Mouse (Mus musculus): ENCODE data around the gene Syncrip.
"Not testable (repeated sequence)": the region's sequence is repeated elsewhere in the genome, so short reads cannot be mapped to it uniquely, and the experiment has no call there.

Gene Syncrip

GRCm38 (mm10) chr9:88482829-88483396 lies 539 bp upstream of the Syncrip start:
- DNase-seq (ENCODE audit: low read depth, low spot score) = peak; percentile 82

- DNase-seq (ENCODE audit: low read depth, low spot score) = peak; percentile 57
Measured at GRCm38 (mm10) chr9:88481791-88482160, 598 bp downstream of the Syncrip start.

- DNase-seq (ENCODE audit: low read depth, low spot score) = peak; percentile 55
Measured at GRCm38 (mm10) chr9:88481061-88481790, 1.1 kb downstream of the Syncrip start.

GRCm38 (mm10) chr9:88480120-88480519 lies 2.3 kb downstream of the Syncrip start:
- DNase-seq (ENCODE audit: low read depth, low spot score) = no peak

- no peak for DNase-seq (ENCODE audit: low read depth, low spot score)
Measured at GRCm38 (mm10) chr9:88476138-88476537, 6.2 kb downstream of the Syncrip start.

- not testable (repeated sequence) for DNase-seq (ENCODE audit: low read depth, low spot score)
Measured at GRCm38 (mm10) chr9:88461017-88461416, 21.4 kb downstream of the Syncrip start.

GRCm38 (mm10) chr9:88439991-88440390 lies 42.4 kb downstream of the Syncrip start:
- DNase-seq (ENCODE audit: low read depth, low spot score) = peak; percentile 47

- no peak for DNase-seq (ENCODE audit: low read depth, low spot score)
Measured at GRCm38 (mm10) chr9:88439238-88439600, 43.2 kb downstream of the Syncrip start.

GRCm38 (mm10) chr9:88438555-88439237 lies 43.7 kb downstream of the Syncrip start, which contains the start of gene Snx14:
TSS of gene Snx14 (minus strand) at chr9:88438958.
- peak; percentile 96 for DNase-seq (ENCODE audit: low read depth, low spot score)

- peak; percentile 79 for DNase-seq (ENCODE audit: low read depth, low spot score)
Measured at GRCm38 (mm10) chr9:88438237-88438554, 44.2 kb downstream of the Syncrip start.

- peak; percentile 65 for DNase-seq (ENCODE audit: low read depth, low spot score)
Measured at GRCm38 (mm10) chr9:88437342-88438236, 44.8 kb downstream of the Syncrip start.

GRCm38 (mm10) chr9:88424356-88424755 lies 58.0 kb downstream of the Syncrip start:
- peak; percentile 33 for DNase-seq (ENCODE audit: low read depth, low spot score)

- no peak for DNase-seq (ENCODE audit: low read depth, low spot score)
Measured at GRCm38 (mm10) chr9:88422428-88422827, 59.9 kb downstream of the Syncrip start.

GRCm38 (mm10) chr9:88416752-88417151 lies 65.6 kb downstream of the Syncrip start:
- DNase-seq (ENCODE audit: low read depth, low spot score) = no peak

GRCm38 (mm10) chr9:88409978-88410377 lies 72.4 kb downstream of the Syncrip start:
- DNase-seq (ENCODE audit: low read depth, low spot score) = no peak

GRCm38 (mm10) chr9:88404515-88404914 lies 77.9 kb downstream of the Syncrip start:
- no peak for DNase-seq (ENCODE audit: low read depth, low spot score)

- peak; percentile 92 for DNase-seq (ENCODE audit: low read depth, low spot score)
Measured at GRCm38 (mm10) chr9:88404088-88404487, 78.3 kb downstream of the Syncrip start.

- DNase-seq (ENCODE audit: low read depth, low spot score) = peak; percentile 29
Measured at GRCm38 (mm10) chr9:88398461-88398860, 83.9 kb downstream of the Syncrip start.
